Mouse (Mus musculus) lung, postnatal 10 days (tissue): ENCODE results near the gene Nbea.

Experiments
- DNase-seq: peaks from one replicate; pipeline ENCODE4 v3.0.0; 2021

The Nbea gene

DNA sequence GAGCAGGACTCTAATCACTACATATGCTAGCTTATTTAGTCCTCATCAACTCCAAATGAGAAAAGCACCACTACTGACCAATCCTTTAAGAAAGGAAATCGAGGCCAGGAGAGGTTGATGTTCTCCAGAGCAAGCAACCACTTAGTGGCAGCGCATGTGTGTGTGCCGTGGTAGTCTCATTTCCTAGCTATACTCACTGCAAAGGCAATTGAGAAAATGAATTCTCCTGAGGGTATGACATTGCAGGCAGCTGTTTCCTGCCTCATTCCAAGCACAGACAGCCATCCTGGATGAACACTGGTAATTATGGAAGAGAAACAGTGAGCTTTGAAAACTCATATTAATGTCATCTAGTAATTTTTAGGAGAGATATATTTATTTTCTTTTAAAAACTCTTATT is 358.6 kb downstream of the Nbea start:
- no peak for DNase-seq

DNA sequence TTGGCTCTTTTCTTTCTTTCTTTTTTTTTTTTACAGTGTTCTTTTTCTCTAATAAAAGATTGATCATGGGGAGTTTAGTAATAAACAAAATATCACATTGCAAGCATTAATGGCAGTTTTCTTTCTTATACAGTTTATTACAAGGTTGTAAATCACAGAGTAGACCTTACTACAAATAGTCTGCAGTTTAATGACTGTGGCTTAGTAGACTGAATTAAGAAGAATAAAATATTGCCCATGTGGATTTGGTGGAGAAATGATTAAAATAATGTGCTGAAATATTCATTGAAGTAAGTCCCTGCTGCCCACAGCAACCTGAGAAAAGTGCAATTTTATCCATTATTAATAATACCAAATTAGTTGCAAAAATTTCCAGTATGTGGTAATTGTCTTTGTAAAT is 363.9 kb downstream of the Nbea start:
- DNase-seq, result no peak

DNA sequence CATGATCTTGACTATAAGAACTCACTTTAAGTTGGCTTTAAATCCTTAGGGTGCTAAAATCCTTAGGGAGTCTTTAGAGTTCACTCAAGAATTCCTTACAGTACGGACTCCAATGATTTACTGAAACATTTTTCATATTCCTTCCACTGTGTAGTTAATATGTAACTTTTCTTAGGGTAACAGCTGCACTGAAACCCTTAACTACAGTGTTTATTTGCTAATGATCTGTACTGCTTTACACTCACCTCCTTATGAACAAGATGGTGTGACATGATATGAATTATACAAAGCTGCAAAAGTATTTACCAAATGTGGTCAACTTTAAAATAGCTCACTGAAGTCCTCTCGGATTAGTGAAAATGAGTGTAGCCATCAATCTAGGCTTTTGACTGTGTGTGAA is 365.4 kb downstream of the Nbea start:
- no peak for DNase-seq

DNA sequence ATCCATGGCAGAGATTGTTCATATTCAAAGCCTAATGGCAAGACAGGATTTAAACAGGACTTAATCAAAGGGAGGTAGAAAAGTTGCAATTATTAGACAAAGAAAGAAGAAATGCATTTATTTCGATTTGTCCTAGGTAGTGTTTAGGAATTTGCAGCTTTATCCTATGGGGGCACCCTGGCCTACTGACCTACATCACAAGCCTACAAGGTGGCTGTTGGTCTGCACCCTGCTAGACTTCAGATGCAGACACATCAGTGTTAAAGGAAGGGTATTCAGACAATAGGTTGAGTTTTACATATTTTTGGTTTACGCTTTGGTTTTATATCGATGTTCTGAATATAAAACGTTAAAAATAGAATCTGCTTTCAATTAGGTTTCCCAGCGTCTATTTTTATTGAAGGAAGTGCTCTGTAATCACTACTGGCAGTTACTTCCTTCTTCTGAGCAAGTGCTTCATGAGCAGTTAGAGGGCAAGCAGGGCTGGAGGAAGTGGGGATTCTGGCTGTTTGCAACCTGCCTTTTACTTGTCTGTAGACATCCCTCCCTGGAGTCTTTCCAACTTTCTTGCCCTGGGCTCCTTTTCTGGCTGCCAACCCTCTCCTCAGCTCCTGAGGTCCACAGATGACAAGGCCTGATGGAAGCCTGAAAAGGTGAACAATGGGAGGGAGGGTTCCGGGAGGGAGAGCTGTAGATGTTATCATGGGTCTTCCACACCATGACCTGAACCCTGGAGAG is 366.7 kb downstream of the Nbea start:
- peak; percentile 12 for DNase-seq

DNA sequence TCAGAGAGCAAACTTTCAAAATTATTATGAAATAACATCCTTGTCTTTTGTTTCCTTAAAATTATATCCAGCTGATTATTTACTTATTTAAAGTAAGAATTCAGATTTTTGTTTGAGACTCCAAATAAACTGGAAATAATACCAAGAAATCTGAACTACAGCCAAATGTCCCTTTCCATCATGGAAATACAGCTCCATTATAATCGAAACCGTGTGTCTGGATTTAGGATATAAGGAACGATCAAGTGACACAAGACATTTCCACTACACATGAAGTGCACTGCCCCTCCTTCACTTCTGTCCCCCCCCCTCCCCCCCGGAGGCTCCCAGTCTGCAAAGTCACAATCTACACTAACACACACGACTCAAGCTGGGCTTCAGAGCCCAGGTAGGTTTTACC is 367.4 kb downstream of the Nbea start:
- no peak for DNase-seq

DNA sequence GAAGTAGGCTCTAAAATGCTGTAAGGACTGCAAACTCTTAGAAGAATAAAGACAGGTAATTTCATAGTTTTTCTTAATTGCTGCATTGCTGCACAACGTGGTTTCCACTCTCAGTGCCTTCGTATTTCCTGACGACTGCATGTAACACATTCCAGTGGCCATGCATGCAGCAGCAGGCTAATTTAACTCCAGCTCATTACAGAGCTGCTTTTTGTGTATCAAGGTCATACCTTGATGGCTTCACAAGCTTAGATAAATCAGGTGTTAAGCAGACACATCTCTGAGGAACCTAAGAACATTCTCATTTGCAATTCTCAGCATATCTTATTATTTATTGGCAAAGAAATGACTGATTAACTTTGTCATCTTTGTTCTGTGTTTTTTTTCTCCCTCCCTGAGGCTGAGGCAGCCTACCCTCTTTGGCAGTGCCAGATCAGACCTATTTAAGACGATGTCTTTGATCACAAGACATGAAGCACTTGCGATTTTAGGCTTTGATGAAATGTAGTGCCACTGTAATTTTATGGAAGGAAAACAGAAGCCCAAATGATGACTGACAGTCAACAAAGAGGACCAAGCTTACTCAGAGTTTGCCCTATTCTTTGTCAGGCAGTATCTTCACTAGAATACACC is 368.4 kb downstream of the Nbea start:
- DNase-seq, result no peak

DNA sequence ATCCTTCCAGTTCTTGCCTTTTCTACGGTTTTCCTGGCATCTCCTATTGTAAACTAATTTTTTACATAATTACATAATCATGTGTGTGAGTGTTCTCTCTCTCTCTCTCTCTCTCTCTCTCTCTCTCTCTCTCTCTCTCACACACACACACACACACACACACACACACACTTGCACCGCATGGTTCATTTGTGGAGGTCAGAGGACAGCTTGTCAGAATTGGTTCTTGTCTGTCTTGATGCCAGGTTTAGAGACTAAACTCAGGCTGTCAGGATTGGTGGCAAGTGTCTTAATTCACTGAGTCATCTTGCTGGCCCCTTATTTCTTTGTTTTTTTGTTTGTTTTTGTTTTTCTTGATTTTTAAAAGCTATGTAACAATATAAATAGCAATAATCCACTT is 388.7 kb downstream of the Nbea start:
- DNase-seq, result no peak

DNA sequence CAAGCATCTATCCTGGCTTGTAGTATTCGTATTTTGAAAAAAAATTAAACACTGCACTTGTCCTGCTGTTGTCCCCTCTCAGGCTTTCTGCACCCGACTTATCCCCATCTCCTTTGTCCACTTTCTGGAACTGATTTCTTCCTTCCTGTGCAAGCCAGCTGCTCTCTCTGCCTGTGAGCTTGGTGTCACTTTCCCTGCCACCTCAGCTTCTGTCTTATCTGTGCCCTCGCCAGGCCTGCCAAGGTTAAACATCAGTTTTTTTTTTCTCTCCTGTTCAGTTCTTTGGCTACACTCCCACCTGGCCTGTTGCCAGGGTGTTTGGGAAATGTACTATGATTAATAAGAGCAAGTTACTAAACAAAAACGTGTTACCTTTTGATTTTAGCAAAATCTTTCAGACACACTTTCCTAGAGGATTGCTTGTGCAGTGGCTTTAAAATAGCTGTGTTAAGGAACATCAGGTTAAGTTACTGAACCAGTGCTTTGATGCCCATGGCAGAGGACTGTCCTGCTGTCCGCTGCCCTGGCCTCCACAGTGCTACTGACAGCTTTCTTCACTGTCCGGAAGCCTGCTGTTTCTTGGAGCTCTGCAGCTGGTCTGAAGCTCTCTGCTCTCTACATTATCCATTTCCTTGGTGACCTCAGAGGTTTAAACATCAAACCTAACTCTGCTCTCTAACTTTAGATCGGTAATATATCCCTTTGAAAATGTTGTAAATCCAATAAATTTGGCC is 389.5 kb downstream of the Nbea start:
- DNase-seq, result peak; percentile 62

DNA sequence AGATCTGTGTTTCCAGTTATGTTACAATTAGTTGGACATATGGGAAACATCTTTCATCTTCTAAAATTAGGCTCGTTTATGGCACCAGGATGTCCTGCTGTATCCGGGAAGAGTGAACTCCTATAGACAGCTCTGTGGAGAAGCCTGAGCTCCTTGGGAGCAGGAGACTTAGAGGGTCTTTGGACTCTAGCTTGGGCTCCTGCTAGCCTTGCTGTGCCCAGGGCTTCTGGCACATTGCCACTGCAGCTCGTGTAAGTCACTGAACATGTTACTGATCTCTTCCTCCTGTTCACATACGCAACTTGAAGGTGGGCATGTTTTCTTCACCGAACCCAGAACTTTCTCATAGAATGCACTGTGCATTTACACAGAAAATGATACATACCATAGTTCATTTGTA is 391.2 kb downstream of the Nbea start:
- DNase-seq, result no peak

DNA sequence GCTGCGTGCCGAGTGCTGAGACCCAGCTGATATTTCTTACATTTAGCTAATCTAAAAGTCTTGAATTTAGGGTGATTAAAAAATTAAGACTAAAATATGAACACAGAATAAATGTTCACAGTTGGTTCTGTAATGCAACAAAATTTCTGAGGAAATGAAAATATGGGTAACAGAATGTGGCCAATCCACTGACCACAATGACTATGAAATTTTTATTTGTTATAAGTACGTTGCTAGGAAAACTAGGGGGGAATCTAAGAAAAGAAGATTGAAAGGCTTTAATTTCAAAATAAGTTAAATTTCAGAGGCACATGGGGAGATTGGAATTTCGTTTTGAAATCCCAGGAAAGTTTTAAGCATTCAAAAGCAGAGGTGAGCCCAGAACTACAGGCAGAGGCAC is 392.9 kb downstream of the Nbea start:
- DNase-seq, result no peak

DNA sequence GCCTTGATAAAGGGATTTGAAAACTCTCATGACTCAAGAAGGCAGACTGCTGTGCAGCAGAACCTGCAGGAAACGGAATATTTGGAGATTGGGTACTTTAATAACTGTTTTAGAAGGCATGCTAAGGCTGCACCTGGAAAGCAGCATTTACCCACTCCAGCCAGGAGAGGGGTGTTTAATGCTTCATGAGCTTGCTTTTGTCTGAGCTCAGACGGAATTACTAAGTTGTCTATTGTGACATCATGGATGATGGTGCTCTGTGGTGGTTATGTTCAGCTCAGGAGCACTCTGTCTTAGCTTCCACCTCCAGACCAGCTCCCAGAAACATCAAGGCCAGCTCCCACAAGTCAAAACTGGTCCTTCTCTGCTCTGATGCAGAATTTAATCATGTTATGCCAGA is 393.6 kb downstream of the Nbea start:
- no peak for DNase-seq

DNA sequence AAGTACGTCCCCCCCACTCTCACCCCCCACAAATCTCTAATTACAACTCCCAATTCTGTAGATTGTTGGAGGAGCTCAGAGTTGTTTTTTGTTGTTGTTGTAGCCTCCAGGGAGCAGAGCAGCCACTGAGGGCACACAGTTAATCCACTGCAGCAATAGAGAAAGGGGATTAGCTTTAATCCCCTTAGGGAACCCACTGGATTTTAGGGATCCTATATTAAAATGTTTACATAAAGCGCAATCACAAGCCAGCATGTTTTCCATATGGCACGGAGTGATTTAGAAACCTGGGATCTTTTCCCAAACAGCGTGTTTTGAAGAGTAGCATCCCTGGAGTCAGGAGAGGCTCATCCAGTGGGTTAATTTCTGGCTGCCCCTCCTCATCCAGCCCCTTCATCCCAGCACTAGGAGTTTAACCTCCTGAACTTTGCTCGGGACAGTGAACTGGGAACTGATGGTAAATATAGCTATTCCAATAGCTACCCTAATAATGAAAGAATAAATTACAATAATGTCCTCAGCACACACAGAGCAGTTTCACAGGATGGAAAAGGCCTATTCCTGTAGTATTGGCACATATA is 394.8 kb downstream of the Nbea start:
- DNase-seq, result no peak

DNA sequence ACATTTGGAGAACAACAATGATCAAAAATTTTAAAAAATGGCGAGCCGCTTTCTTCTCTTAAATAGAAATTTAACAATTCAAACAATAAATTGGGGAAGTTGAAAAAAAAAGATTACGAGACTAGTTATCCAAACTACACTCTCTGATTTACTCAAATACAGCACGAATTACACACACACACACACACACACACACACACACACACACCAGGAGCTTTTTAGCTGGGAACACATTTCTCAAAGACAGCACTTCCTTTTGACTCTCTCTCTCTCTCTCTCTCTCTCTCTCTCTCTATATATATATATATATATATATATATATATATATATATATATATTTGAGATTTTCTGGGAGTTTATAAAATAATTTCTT is 395.3 kb downstream of the Nbea start:
- no peak for DNase-seq

DNA sequence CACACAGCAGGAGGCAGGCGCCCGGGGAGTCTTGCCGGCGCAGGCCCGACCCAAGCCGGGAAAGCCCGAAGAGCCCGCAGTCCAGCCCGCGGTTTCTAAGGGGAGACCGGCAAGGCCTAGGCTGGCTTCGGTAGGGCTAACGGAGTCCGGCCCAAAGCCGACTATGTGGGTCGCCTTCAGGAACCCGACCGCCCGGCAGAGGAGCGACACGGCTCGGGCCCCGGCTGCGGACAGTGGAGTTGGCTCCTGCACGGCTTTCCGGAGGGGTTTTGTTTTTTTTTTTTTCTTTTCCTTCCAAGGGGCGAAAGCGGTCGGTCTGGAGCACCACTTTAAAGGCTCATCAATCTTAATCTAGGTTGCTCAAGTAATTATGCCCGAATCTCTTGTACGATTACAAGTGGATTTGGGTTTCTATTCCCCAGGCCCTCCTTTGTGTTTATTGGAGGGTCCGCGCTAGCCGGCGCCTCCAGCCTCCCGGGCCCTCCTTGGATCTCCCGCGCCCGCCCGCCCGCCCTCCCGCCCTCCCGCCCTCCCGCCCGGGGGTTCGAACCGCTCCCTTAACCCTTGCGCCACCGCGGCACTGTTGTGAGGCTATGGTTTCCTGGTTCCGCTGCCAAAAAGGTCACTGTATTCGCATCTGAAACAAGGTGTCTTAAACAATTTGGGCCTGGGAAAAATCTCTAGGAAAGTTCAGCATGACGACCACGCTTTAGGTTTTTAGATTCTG is 395.9 kb downstream of the Nbea start:
- DNase-seq, result peak; percentile 48

DNA sequence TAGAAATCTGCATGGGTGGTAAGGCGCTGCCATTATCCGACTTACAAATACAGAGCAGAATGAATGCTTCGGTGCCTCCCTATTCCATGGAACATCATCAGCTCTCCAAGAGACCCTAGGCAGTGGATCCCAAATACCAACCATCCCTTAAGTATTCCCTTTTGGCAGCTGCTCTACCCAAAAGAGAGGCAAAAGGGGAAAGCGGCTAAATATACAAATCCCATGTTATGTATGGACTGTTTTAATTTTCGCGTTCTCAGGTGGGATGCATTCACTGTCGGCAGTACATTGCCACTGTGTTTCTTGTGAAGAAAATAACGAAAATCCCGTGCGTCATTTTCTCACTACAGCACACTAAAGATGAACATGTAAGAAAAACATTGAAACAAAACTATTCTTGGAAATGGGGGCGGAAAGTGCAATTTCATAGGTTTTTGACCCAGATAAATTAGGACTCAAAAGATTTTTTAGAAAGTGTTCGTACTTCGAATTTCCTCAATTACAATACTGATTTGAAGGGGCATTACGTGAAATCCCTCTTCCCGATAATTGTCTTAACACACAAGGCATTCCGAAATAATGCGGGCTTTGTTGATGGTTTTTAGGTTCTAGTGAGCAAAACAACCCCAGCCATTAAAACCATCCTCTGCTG is 396.5 kb downstream of the Nbea start:
- DNase-seq, result no peak

DNA sequence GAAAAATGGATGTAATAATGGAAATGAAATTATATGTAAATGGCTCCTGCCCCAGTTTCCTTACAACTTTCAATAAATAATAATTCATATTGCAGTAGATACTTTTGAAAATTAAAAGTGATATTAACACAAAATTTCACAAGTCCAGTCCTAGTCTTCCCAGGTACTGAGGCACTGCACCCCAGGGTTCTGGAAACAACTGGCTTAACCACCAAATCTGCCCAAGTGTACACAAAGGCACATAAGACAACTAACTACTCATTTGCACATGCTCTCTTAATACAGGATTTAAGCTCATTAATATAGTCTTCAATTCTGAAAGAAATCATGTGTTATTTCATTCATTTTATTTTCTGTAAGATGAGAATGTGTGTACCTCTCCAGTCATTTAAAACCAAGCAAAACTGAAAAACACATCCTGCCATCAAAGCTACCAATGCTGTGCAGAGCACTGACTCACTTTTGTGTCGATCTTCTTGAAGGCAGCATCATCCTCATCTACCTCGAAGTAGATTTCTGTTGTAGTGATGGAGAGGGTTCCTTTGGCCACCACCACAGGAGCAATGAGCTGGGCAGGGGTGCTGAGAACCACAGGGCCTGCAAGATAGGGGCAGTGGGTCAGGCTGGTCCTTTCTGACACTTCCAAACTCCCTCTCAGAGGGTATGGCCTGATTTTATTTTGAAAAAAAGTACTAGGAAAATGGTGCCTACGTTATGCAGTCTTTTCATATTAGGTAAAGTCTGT is 397.3 kb downstream of the Nbea start:
- no peak for DNase-seq

DNA sequence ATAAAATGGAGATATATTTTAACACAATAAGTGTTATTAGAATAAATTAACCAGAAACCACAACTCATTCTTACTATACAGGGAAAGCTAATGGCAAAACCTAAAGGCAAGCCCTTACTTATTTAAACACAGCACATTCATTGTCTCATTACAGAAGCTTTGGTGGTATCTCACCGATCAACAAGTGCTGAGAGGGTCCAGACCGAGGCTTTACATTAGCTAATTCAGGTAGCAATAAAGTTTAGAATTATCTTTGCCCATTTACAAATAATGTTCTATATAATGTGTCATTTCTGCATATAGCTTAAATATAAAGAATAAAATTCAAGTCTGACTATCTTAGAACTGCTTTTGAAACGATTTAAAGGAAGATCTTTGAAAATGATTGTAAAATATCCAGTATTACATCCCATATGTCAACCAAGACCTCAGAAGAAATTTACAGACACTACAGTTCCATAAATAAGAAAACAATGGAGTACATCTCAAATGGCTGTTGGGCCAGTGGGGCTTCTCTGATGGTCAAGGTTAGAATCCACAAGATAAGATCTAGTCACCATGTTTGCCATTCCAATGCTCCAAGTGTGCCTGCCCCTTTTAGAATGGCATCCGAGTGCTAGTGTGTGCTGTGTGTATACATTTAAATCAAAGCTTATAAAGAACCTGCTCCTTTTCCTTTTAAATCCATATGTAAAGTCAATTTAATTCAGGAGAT is 398.1 kb downstream of the Nbea start:
- no peak for DNase-seq

DNA sequence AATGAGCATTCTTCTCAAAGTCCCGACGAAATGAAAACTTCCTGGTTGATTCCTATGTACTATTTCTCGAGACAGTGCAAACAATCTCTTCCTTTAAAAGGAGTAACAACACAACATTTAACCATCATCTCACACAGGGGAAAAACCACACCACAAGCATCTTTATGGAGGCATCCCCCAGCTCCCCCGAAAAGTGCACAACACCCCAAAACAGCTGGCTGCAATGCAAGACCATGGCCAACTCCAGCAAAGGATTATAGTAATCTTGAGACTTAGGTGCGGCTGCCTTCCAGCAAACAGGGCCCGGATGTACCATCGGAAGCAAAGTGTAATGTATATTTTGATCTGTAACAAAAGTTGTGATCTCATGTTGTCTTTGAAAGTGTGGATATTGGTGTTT is 399.4 kb downstream of the Nbea start:
- DNase-seq, result no peak

DNA sequence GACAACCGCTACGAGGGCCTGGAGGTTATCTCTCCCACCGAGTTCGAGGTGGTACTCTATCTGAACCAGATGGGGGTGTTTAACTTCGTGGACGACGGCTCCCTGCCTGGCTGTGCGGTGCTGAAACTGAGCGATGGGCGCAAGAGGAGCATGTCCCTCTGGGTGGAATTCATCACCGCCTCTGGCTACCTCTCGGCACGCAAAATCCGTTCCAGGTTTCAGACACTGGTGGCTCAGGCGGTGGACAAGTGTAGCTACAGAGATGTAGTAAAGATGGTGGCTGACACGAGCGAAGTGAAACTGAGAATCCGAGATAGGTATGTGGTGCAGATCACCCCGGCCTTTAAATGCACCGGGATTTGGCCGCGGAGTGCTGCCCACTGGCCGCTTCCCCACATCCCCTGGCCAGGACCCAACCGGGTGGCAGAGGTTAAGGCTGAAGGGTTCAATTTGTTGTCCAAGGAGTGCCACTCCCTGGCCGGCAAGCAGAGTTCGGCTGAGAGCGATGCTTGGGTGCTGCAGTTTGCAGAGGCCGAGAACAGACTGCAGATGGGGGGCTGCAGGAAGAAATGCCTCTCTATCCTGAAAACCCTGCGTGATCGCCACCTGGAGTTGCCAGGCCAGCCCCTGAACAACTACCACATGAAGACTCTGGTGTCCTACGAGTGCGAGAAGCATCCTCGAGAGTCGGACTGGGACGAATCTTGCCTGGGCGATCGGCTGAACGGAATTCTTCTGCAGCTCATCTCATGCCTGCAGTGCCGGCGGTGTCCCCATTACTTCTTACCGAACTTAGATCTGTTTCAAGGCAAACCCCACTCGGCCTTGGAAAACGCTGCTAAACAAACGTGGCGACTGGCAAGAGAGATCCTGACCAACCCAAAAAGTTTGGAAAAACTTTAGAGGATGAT is 400.1 kb downstream of the Nbea start:
- DNase-seq, result peak; percentile 5

DNA sequence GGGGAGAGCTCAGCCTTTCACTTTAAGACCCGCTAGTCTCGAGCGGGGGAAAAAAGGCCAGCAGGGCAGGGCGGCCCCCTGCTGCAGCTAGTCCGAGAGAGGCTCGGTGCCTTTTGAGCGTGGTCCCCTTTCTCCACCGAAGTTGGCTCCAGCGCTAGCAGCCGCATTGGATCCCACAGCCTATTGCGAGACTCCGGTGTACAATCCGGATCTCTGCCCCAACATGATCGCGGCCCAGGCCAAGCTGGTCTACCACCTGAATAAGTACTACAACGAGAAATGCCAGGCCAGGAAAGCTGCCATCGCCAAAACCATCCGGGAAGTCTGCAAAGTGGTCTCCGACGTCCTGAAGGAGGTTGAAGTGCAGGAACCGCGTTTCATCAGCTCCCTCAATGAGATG is 400.7 kb downstream of the Nbea start:
- no peak for DNase-seq
